8 mouse cellular contexts compared by ENCODE assay signal in the genomic region with DNA sequence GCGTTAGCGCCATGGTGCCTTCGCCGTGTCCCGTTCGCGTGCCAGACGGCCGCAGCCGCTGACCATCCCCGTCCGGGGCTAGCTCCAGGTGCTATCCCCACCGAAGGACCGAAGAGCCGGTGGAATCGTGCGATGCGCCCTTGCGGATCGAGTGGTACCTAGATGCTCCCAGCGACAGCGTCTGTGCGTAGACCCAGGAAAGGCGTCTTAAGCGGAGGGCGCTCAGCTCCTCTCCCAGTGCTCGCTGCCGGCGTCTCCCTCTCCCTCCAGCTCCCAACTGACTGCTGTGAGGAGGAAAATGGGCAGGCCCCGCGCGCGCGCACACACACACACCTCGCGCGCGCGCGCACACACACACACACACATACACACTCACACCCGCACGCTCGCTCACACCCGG. TPM values are rescaled to one million over a fixed set of nuclear protein-coding genes. Genes with fewer than 3 reads are reported as not detected.
DNase-seq lines count a peak whose midpoint lies in the region; ATAC-seq and TF ChIP-seq lines count a peak whose summit lies in the region.

Gene Slit1 (minus strand): TSS at position 270 of the 400 bp plus-strand sequence.

- no peak for TF ChIP-seq EP300 in heart, adult 2 months (IDR thresholded peaks at IDR 0.05; ENCODE audit: insufficient read depth, low read depth, low read length)

- 0 out of 2 replicates have a peak within 1 kb of the TSS, but pooled peaks have one; percentile 16 for H3K27ac ChIP-seq in heart, embryonic 10.5 days
- no peak within 1 kb of the TSS for H3K27ac ChIP-seq in heart, adult 2 months
- H3K27ac ChIP-seq in forebrain, embryonic 15.5 days (replicated peaks): peak within 1 kb of the TSS; percentile 79
- H3K27ac ChIP-seq in neural tube, embryonic 15.5 days (replicated peaks): peak within 1 kb of the TSS; percentile 89

- no peak for DNase-seq in heart, embryonic 10.5 days (ENCODE audit: low spot score)
- DNase-seq in heart, adult 2 months: no peak
- DNase-seq in ES-CJ7 (ENCODE audit: low read depth, low spot score): peak; percentile 28
- peak; percentile 59 to 67 for DNase-seq in left cerebral cortex, postnatal 10 days (ENCODE audit: extremely low spot score in 1 of 2, low spot score in 2 of 2)
- no peak for DNase-seq in natural killer cell, adult 2 months (ENCODE audit: low spot score in 2 of 2)
- DNase-seq in thymus, adult 18-20 months: no peak

- intact Hi-C loops in heart, adult 2 months (cut with DNase I): no loop called here
- intact Hi-C loops in left cerebral cortex, postnatal 10 days (cut with DNase I): loop anchor here (5.0 kb wide), 2 partner anchors 46 to 81 kb away; no protein-coding TSS in a partner anchor

- no peaks in the 10 kb centered on the region for H3K9me3 ChIP-seq in heart, embryonic 10.5 days
- H3K9me3 ChIP-seq in forebrain, embryonic 15.5 days: no peaks in the 10 kb centered on the region
- H3K9me3 ChIP-seq in neural tube, embryonic 15.5 days (replicated peaks): no peaks in the 10 kb centered on the region

- H3K79me2 ChIP-seq in heart, adult 2 months (replicated peaks; ENCODE audit: control insufficient read depth, insufficient read depth, low read length): no peaks in the 10 kb centered on the region

- H3K4me1 ChIP-seq in heart, embryonic 10.5 days: peaks cover 39% of the 10 kb centered on the region
- no peaks in the 10 kb centered on the region for H3K4me1 ChIP-seq in heart, adult 2 months (ENCODE audit: control insufficient read depth, insufficient read depth, low read length)
- peaks cover 88% of the 10 kb centered on the region for H3K4me1 ChIP-seq in forebrain, embryonic 15.5 days
- peaks cover 82% of the 10 kb centered on the region for H3K4me1 ChIP-seq in neural tube, embryonic 15.5 days

- TF ChIP-seq CTCF in heart, adult 2 months (IDR thresholded peaks at IDR 0.05): no peak

- H3K9ac ChIP-seq in heart, adult 2 months (ENCODE audit: low read depth, low read length): no peak within 1 kb of the TSS
- H3K9ac ChIP-seq in forebrain, embryonic 15.5 days (replicated peaks): peak within 1 kb of the TSS; percentile 78
- peak within 1 kb of the TSS; percentile 91 for H3K9ac ChIP-seq in neural tube, embryonic 15.5 days (replicated peaks)

- ATAC-seq in forebrain, embryonic 15.5 days (replicated peaks): peak; percentile 23
- peak; percentile 58 for ATAC-seq in neural tube, embryonic 15.5 days (ENCODE audit: low FRiP score)

- WGBS in heart, embryonic 10.5 days: 1% methylated on average over 42 of the region's 44 CpGs
- WGBS in heart, adult 2 months: 2% methylated on average over 43 of the region's 44 CpGs
- under 1% methylated on average over 44 of the region's 44 CpGs for WGBS in forebrain, embryonic 15.5 days
- WGBS in neural tube, embryonic 15.5 days: 0% methylated on average over 41 of the region's 44 CpGs

- TF ChIP-seq POLR2A in heart, adult 2 months (IDR thresholded peaks at IDR 0.05; ENCODE audit: insufficient read depth, low read depth, low read length): no peak

- no peaks in the 10 kb centered on the region for H3K36me3 ChIP-seq in heart, embryonic 10.5 days
- no peaks in the 10 kb centered on the region for H3K36me3 ChIP-seq in heart, adult 2 months (ENCODE audit: control insufficient read depth, insufficient read depth, low read length)
- H3K36me3 ChIP-seq in forebrain, embryonic 15.5 days: no peaks in the 10 kb centered on the region
- no peaks in the 10 kb centered on the region for H3K36me3 ChIP-seq in neural tube, embryonic 15.5 days

- peak within 1 kb of the TSS; percentile 84 for H3K4me2 ChIP-seq in forebrain, embryonic 15.5 days (replicated peaks)
- H3K4me2 ChIP-seq in neural tube, embryonic 15.5 days: peak within 1 kb of the TSS; percentile 68

- H3K27me3 ChIP-seq in heart, embryonic 10.5 days (ENCODE audit: insufficient read depth, poor library complexity, severe bottlenecking): peaks cover 97% of the 10 kb centered on the region
- peaks cover 7% of the 10 kb centered on the region for H3K27me3 ChIP-seq in heart, adult 2 months (ENCODE audit: control insufficient read depth, insufficient read depth, low read length)
- H3K27me3 ChIP-seq in forebrain, embryonic 15.5 days: no peaks in the 10 kb centered on the region
- H3K27me3 ChIP-seq in neural tube, embryonic 15.5 days (replicated peaks): no peaks in the 10 kb centered on the region

- H3K4me3 ChIP-seq in heart, embryonic 10.5 days: peak within 1 kb of the TSS; percentile 59
- H3K4me3 ChIP-seq in heart, adult 2 months: no peak within 1 kb of the TSS
- H3K4me3 ChIP-seq in forebrain, embryonic 15.5 days: peak within 1 kb of the TSS; percentile 74
- peak within 1 kb of the TSS; percentile 75 for H3K4me3 ChIP-seq in neural tube, embryonic 15.5 days (replicated peaks)

RNA-seq across cellular contexts. Expression of gene Slit1, which starts in this region (rescaled TPM):
- polyA plus RNA-seq in heart, embryonic 10.5 days (2016; fragmentation: Nextera tagmentation; extraction: Ambion mirVana): 0.21 and 0.87 TPM in 2 replicates
- total RNA-seq in heart, adult 2 months (2021): under 1 TPM; 0.05 to 0.07 TPM
- 0.03 and 0.06 TPM in 2 replicates for polyA plus RNA-seq in heart, adult 2 months (2012; rRNA removed)
- 17.5 and 21.0 TPM in 2 replicates for polyA plus RNA-seq in forebrain, embryonic 15.5 days (2015; fragmentation: Nextera tagmentation; extraction: Ambion mirVana)
- 10 to 100 TPM; 55.1 to 57.2 TPM for total RNA-seq in left cerebral cortex, postnatal 10 days (2021)
- polyA plus RNA-seq in neural tube, embryonic 15.5 days (2015; fragmentation: Nextera tagmentation; extraction: Ambion mirVana): 32.8 and 36.8 TPM in 2 replicates

Comparison
In these comparisons a context has a peak if more than half of its experiments do, and no peak if none do; other contexts are left out.
1. RNA of gene Slit1 (total RNA-seq): 55.1 to 57.2 TPM in left cerebral cortex, postnatal 10 days; 0.05 to 0.07 TPM in heart, adult 2 months; every median in the first group is over 10 times any median in the second.
2. DNase-seq: peak in ES-CJ7 (single experiment) and left cerebral cortex, postnatal 10 days (2 of 2); none in heart, embryonic 10.5 days (single experiment), heart, adult 2 months (0 of 2), natural killer cell, adult 2 months (0 of 2) and thymus, adult 18-20 months (0 of 2).